Mouse (Mus musculus) natural killer cell, adult 2 months (primary cell): ENCODE measurements around the gene P3h2.
A peak's percentile ranks its signal among the peaks of the same experiment; 100 is the strongest.

Experiments
- DNase-seq, 2 experiments: peaks; one replicate each; pipeline ENCODE4 v3.0.0; 2022; ENCODE audit warnings: low spot score in 2 of 2

Gene P3h2

DNA sequence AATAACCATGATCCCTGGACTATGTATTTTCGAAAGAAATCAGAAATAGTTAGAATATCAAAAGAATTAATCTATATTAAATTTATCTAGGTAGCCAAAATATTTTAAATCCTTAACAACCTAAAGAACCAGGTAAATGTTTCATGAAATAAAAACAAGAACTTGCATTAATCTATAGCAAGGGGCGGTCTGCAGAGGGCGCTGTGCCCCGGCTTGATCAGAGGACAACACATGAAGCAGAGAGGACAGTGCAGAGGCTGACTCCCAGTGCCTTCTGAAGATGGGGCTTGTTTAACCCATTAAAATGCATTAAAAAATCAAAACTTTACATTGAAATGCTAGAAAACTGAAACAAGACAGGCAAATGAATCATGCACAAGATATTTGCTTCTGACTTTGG, 121.9 kb downstream of the P3h2 start:
- DNase-seq: no peak

DNA sequence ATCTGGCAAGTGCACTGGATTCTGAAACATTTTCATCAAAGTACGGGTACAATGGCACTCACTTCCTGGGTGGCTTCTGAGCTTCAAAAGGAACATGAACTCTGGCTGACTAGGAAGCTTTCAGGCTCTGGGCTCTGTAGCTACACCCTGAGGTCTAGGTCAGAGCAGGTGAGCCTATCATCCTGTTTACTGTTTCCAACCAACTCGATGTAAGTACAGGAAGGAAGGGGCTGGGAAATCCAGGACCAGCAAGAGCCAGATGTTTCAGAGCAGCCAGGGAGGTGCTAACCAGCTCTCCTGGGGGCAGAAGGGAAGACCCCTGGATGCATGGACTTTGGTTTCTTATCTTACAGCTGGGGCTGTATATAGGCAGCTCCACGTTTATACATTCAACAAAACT, 126.5 kb downstream of the P3h2 start:
- no peak for DNase-seq

DNA sequence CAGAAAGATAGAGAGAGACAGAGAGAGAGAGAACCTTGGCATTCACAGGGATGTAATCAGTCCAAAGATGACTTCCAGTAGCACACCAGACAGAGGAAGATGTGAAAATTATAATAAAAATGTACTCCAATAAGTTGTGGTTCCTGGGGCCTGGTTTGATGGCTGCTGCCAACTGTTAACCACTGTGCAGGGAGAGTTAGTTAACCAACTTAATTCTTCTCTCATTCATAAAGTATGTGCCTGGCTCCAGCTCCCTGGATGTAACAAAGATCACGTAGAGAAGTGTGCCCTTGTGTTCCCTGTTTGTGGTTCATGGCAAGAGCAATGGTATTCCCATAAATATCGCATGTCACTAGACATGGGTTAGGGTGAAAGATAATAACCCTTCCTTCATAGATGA, 128.4 kb downstream of the P3h2 start:
- DNase-seq: no peak

DNA sequence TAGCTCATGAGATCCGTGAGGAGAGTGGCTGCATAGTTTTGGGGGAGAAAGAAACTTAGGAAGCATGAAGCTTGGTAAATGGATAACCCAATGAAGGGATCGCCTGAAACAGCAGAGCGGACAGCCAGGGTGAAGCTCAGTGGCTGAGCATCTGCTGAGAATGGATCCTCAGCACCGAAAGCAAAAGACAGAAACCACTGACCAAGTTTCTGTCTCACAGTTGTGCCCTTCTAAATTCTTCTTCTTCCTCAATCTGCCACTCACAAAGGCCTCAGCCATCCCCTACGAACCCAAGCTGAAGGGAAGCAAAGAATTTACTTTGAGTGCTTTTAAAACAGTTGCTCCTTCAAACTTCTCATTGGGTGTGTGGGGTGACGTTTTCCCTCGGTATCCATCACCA, 134.3 kb downstream of the P3h2 start:
- DNase-seq: no peak

DNA sequence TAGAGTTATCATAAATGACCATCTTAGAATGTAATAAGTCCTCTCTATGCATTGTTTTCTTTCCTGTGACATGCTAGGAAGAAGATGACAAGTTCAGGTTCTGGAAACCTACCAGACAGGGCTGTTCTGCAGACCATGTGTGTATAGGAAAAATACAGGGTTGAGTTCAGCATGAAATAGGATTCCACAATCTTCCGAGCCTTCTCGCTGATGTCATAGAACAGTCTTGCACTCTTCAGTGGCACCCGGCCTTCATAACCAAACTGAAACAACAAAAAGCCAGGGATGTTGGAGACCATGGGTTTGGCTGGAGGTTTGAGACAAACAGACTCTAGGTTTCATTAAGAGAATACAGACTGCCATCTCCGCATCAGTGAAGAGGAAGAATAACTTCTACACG, 134.9 kb downstream of the P3h2 start:
- no peak for DNase-seq

DNA sequence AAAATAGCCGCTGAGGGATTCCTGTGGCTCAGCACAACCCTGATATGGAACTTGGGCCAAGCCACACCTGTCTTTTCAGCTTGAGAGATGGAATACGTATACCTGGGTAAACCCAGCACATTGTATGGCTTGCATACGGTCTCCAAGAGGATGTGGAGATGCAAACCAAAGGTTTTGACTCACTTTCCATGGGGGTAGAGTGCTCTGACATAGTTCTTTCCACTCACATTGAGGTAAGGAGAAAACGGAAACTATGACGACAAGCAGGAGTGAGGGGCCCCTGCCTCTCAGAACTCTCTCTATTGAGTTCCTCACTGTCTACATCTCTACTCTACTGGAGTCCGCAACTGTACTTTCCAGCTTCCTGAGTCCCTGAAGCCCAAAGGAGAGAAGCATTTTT, 135.4 kb downstream of the P3h2 start:
- DNase-seq: no peak

DNA sequence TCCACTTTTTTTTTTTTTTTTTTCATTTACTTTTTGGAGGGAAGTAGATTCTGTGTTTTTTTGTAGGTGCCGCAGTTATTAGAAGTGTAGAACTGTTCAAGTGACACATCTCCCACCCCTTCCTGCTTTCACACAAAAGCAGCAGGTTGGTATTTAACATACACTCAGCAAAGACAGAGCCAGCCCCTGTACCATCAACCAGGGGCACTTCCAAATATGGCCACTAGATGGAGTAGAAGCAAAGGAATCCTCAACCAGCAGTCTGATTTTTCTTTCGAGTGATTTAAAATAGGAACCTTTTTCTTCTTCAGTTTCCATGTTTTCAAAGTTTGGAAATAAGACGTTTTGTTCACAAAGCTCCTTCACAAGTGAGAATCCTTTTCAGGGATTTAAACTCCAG, 138.3 kb downstream of the P3h2 start:
- peak; percentile 7 to 24 for DNase-seq

DNA sequence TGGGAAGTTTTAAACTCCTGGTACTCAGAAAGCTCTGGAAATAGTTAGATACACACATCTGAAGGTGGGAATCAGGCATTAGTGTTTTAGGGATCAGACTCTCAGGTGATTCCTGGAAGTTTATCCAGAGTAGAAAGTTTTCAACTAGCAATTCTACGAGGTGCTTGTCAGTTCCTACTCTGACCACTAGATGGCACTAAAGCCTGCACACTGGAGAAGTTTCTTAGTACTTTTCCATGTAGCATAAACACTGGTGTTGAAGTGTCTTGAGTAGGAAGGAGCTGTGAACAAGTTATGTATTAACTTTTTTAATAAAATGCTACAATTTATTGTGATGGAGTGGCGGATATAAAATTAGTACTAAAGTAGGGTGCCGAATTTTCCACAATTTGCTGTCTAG, 141.7 kb downstream of the P3h2 start:
- peak; percentile 4 to 17 for DNase-seq

DNA sequence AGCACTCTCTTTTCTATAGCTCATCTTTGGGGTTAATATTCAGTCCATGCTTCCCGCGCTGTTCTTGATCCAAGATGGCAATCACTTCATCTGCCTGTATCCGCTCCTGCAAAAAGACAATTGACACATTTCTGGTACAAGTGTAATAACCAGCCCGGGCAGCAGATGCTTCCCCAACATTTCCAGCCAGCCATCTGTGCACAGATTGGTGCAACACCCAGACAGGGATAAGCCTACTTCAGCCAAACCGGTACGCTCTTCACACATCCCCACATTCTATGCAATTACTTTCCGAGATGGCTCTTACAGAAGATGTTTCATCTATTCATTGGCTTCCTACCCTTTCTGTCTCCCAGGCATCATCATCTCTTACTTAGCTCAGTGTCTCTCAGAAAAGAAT, 145.2 kb downstream of the P3h2 start:
- DNase-seq: no peak

DNA sequence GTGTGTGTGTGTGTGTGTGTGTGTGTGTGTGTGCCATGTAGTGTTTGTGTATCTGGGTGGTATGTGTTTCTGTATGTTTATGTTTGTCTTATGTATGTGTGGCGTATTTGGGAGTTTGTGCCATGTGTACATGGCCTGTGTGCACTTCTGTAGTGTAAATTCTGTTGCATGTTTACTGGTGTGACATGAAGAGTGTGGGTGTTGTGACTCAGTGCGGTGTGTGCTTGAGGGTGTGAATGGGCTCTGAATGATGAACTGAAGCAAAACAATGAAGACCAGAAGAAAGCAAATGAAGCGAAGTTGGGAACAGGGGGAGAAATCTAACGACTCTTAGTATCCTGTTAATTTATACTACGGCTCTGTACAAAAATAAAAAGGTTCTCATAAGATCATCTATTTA, 145.7 kb downstream of the P3h2 start:
- no peak for DNase-seq

DNA sequence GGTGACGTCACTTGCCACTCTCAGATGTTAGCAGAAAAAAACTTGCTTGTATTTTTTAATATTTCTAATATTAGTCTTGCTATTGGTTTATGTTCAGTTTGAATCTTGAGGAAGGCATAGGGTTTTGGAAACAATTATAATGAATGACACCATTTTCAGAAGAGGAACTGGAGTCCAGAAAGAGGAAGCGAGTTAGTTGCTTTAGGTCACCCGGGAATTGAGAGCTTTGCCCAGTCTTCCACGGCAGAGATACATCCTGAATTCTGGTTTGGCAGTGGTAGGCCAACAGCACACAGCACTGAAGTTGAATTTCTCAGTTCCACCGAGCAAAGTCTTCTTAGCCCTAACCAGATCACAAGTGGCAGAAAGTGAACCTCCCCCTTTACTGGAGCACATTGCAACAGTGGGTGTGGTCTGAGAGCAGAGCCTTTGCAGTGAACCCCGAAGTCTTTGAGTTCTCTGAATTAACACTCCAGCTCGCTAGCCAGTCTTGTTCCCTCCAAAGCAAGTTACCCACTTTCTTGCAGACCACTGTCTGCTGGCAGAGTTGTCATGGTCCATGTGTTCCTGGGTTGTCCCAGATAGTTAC, 146.8 kb downstream of the P3h2 start:
- peak in 1 of 2 experiments; percentile 23 for DNase-seq

DNA sequence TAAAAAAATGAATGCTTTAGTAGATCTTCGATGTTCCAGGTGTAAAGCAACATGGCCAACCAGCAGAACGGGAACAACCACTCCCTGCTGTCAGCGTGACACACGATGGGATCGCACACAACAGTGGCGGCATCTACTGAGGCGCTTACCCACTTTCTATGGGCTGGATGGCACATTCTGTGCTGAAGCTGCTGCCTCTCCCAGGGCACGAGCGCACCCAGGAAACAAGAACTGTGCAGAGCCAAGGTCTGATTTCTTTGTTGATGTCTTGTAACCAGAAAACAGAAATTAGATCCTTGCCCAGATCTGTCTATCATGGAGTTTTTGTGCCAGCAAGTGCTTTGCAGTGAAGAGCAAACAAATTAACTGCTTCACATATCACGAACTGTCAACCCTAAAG, 147.4 kb downstream of the P3h2 start:
- DNase-seq: no peak

DNA sequence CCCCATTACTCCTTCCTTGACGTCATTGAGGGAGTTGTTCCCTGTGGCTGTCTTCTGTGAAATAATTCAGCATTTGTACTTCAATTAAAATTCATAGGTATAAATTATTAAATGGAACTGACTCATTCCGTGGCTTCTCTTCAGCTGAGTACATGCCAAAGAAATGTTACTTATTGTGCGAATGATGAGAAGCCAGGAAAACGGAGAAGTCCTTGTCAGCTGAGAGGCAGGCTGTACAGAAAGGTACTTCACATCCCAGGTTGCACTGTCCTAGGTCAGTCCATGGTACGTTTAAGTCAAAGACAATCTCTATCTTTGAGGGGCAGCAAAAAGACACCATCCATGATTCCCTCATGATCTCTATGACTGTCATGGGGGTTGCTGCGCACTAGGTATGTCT, 148.8 kb downstream of the P3h2 start:
- no peak for DNase-seq

DNA sequence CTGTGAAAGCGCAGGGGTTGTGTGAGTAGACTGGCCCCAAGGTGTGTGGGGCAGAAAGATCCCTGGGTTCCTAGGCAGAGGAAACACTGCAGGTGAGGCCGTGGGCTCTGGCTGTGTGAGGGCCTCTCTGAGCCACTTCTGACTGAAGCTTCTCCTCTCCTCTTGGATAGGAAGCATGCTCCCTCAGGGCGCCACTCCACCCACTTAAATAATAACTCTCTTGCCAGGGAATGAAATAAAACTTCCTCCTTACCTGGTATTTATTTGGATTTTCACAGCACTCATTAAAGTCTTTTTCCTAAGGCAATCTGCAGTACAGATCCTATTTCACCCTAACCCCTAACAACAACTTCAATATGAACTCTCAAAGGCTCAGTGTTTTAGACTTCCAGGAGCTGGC, 151.0 kb downstream of the P3h2 start:
- no peak for DNase-seq

DNA sequence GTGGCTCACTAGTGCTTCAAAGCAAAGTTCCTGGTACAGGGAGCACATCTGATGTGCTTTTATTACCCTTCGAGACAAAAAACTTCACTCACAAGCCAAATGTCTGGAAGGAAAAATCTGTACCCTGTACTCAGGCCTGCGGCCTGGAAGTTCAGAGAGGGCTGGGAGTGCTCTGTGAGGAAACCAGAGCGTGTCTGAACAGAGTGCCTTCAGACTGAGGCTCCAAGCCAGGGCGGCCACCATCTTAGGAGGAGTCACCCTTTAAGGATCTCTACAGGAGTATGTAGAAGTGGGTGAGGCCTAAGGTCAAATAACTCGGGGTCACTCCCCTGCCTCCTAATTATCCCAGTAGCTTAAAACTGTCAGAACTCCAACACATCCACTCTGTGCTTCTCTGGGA, 152.2 kb downstream of the P3h2 start:
- DNase-seq: no peak

DNA sequence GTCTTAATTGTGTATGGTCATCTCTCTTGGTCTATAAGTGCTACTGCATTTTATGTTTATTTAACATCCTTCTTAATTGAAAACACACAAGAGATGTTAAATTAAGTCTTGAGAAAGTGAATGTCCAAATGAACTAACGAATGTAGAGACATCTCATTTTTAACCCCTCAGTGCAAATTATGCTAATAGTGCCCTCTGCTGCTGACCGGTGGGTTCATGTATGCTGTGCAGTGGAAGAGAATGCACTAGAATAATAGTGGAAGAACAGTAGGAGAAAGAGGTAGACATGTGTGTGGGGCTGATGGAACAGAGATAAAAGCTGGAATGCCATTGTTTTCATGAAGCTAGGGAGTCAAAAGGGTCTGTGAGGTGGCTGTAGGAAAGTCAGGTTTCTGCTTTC, 153.6 kb downstream of the P3h2 start:
- DNase-seq: no peak

DNA sequence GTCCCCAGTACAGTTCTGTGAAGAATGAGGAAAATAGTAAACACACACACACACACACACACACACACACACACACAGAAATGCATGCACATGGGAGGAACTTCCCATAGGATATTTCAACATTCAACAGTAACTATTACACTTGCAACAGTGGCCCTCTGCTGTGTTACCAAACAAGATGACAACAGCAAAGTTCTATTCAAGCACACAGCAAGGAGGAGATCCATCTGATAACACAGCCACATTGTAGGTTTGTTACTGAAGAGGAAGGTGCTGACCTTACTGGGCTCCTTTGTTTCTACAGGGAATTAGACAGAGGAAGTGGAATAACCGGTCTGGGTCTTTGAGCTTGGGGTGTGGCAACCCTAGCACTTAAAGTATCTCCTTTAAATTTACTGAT, 157.5 kb downstream of the P3h2 start:
- DNase-seq: no peak

DNA sequence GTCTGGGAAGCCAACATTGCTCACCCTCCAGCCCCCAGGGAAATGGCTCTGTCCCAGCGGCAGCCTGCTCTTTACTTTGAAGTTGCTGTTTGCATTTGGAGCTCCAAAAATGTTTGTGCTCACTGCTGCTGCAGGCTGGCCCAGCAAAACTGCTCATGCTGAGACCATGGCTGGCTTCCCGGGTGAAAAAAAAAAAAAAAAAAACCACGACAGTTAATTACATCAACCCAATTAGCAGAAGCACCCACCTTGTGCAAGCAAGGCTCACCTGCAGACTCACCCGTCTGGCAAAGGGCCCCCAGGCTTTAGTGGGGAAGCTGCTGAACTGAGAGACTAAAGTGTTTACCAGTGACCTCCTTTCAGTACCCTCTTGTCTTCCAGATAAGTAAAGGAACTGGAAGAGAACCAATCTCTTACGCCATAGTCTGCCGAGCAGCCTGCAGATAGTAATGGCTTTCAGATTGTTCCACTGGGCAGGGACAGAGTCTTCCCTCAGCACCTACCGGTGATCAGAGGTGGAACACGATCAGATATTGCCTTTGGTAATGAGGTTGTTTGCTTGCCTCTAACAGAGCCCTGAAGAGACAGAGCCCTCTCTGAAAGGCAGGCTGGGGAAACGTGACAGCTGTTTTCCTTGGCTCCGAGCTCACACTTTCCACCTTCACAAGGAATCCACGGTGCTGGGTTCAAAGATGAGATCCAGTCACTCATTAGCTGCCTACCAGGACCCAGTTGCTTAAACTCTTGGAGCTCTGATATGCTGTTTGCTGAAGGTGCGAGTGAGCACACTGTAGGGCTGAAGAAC, 160.2 kb downstream of the P3h2 start:
- DNase-seq: no peak

DNA sequence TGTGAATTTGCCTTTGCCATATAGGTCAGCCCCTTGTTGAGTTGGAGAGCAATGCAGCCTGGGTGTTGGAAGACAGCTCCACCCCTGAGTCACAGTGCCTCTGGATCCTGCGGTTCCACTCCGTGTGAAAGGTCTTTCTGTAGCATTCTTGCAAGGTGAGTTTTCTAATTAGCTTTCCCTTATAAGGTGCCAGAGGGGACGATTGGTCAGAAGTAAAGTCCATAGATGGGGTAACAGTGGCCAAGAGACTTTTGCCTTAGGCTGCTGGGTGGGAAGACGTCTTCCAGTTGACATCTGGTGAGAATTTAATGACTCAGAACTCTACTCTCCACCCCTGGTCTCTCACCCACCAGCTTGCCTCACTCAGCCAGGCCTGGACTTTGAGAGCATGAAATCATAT, 163.3 kb downstream of the P3h2 start:
- DNase-seq: no peak

DNA sequence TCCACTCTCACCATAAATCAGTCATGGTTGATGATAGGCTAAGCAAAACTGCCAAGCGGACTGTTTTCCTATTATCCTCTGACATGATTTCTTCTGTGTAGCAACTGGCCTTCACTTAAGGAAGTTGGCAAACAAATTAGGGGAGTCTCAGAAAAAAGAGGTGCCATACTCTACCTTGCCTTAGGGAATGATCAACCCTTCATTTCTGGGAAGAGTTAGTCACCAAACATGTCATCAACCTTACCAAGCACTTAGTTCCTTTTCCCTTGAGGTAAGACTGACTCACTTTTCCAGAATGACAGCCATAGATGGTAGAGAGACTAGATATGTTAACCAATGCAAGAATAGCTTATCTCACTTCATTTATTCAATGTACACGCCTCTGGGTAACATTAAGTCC, 171.4 kb downstream of the P3h2 start:
- no peak for DNase-seq

DNA sequence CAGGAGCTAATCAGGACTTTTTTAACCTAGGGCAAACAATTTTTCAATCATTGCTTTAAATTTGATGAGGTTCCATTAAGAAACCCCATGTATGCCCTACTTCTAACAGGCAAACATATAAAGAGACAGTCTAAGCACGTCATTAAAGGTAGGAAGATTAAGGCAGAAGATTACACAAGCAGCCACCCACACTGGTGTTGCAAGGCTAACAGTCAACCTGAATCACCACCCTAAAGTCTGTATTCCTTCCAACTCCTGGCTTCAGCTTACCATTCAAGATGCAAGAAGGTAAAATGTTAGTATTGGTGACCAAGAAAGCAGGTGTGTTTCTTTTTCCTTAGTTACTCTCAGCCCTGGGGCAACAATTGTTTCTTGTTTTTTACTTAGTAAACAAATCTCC, 193.4 kb downstream of the P3h2 start:
- DNase-seq: no peak
